ENCODE assay signal across 8 mouse cellular contexts in genomic region chr10:70245559-70245945, GRCm38 (mm10). TPM values are rescaled to one million over a fixed set of nuclear protein-coding genes. Genes with fewer than 3 reads are reported as not detected.
DNase-seq lines count a peak whose midpoint lies in the region; ATAC-seq and TF ChIP-seq lines count a peak whose summit lies in the region.

No protein-coding gene starts in this region.

- no peaks in the 10 kb centered on the region for H3K36me3 ChIP-seq in kidney, embryonic 14.5 days (ENCODE audit: control insufficient read depth, insufficient read depth, low read length)
- no peaks in the 10 kb centered on the region for H3K36me3 ChIP-seq in forebrain, embryonic 11.5 days (ENCODE audit: control insufficient read depth, insufficient read depth, low read length)
- H3K36me3 ChIP-seq in intestine, postnatal 0 days (ENCODE audit: control insufficient read depth, insufficient read depth) = no peaks in the 10 kb centered on the region
- no peaks in the 10 kb centered on the region for H3K36me3 ChIP-seq in neural tube, embryonic 14.5 days (ENCODE audit: control insufficient read depth, insufficient read depth, low read length)

- TF ChIP-seq POLR2A in bone marrow, adult 2 months (IDR thresholded peaks at IDR 0.05; ENCODE audit: borderline replicate concordance, control insufficient read depth, low read depth, low read length) = no peak

- no peak for TF ChIP-seq CTCF in bone marrow, adult 2 months (IDR thresholded peaks at IDR 0.05; ENCODE audit: control insufficient read depth, insufficient read depth, low read length)
- TF ChIP-seq CTCF in intestine, postnatal 0 days (IDR thresholded peaks at IDR 0.05; ENCODE audit: low read depth) = no peak

- H3K4me1 ChIP-seq in kidney, embryonic 14.5 days (ENCODE audit: control insufficient read depth, insufficient read depth, low read length) = peaks cover 12% of the 10 kb centered on the region; the same call in 1 of the 2 replicates
- no peaks in the 10 kb centered on the region for H3K4me1 ChIP-seq in bone marrow, adult 2 months (ENCODE audit: control insufficient read depth, insufficient read depth, low read length)
- H3K4me1 ChIP-seq in forebrain, embryonic 11.5 days (replicated peaks; ENCODE audit: control insufficient read depth, insufficient read depth, low read length) = 0 out of 2 replicates have a peak, but pooled peaks cover 2% of the 10 kb centered on the region
- no peaks in the 10 kb centered on the region for H3K4me1 ChIP-seq in intestine, postnatal 0 days (replicated peaks; ENCODE audit: control insufficient read depth, insufficient read depth, low read length)
- H3K4me1 ChIP-seq in neural tube, embryonic 14.5 days (ENCODE audit: control insufficient read depth, insufficient read depth, low read length) = 0 out of 2 replicates have a peak, but pooled peaks cover 2% of the 10 kb centered on the region

- H3K9ac ChIP-seq in kidney, embryonic 14.5 days (ENCODE audit: low read depth, low read length) = peak overlapping the region; percentile 59
- H3K9ac ChIP-seq in forebrain, embryonic 11.5 days (ENCODE audit: low read length) = peak overlapping the region; percentile 59
- peak overlapping the region; percentile 47 for H3K9ac ChIP-seq in intestine, postnatal 0 days (ENCODE audit: low read depth, low read length)
- peak overlapping the region; percentile 69 for H3K9ac ChIP-seq in neural tube, embryonic 14.5 days (replicated peaks; ENCODE audit: low read depth, low read length)

- H3K9me3 ChIP-seq in kidney, embryonic 14.5 days (ENCODE audit: control insufficient read depth, low read length) = no peaks in the 10 kb centered on the region
- H3K9me3 ChIP-seq in forebrain, embryonic 11.5 days (ENCODE audit: control insufficient read depth, low read length) = no peaks in the 10 kb centered on the region
- no peaks in the 10 kb centered on the region for H3K9me3 ChIP-seq in intestine, postnatal 0 days (ENCODE audit: control insufficient read depth)
- no peaks in the 10 kb centered on the region for H3K9me3 ChIP-seq in neural tube, embryonic 14.5 days (ENCODE audit: control insufficient read depth, low read length)

- under 1% methylated on average over 16 of the region's 16 CpGs for WGBS in kidney, embryonic 14.5 days
- 1% methylated on average over 16 of the region's 16 CpGs for WGBS in bone marrow, adult 2 months
- 1% methylated on average over 16 of the region's 16 CpGs for WGBS in forebrain, embryonic 11.5 days
- WGBS in intestine, postnatal 0 days = 3% methylated on average over 16 of the region's 16 CpGs
- 2% methylated on average over 16 of the region's 16 CpGs for WGBS in neural tube, embryonic 14.5 days

- H3K4me2 ChIP-seq in kidney, embryonic 14.5 days (replicated peaks; ENCODE audit: low read depth, low read length) = peak overlapping the region; percentile 69
- peak overlapping the region; percentile 94 for H3K4me2 ChIP-seq in forebrain, embryonic 11.5 days (ENCODE audit: low read depth, low read length, severe bottlenecking)
- peak overlapping the region; percentile 91 for H3K4me2 ChIP-seq in intestine, postnatal 0 days (replicated peaks; ENCODE audit: low read depth)
- peak overlapping the region; percentile 96 for H3K4me2 ChIP-seq in neural tube, embryonic 14.5 days (ENCODE audit: low read depth, low read length)

- DNase-seq in kidney, adult 8-10 months = no peak
- DNase-seq in forebrain, embryonic 11.5 days (ENCODE audit: low spot score) = peak; percentile 61
- DNase-seq in thymus, postnatal 4 days = no peak

- peaks cover 5% of the 10 kb centered on the region for H3K27me3 ChIP-seq in kidney, embryonic 14.5 days (ENCODE audit: control insufficient read depth, insufficient read depth, low read length)
- peaks cover 23% of the 10 kb centered on the region for H3K27me3 ChIP-seq in forebrain, embryonic 11.5 days (ENCODE audit: control insufficient read depth, insufficient read depth, low read length)
- peaks cover 32% of the 10 kb centered on the region for H3K27me3 ChIP-seq in intestine, postnatal 0 days (replicated peaks; ENCODE audit: control insufficient read depth, insufficient read depth, low read length)
- H3K27me3 ChIP-seq in neural tube, embryonic 14.5 days (ENCODE audit: control insufficient read depth, insufficient read depth, low read length) = peaks cover 14% of the 10 kb centered on the region; the same call in 1 of the 2 replicates

- ATAC-seq in kidney, embryonic 14.5 days (ENCODE audit: low FRiP score, low TSS enrichment) = peak; percentile 8; the same call in 1 of the 2 replicates
- peak; percentile 21; the same call in 1 of the 2 replicates for ATAC-seq in forebrain, embryonic 11.5 days (replicated peaks; ENCODE audit: low FRiP score)
- no peak for ATAC-seq in intestine, postnatal 0 days
- ATAC-seq in neural tube, embryonic 14.5 days (ENCODE audit: low read depth) = peak; percentile 41
- ATAC-seq in CD4-positive, CD25-positive, alpha-beta regulatory T cell, adult 4 months = no peak

- H3K27ac ChIP-seq in kidney, embryonic 14.5 days (ENCODE audit: low read depth, low read length) = no peak overlapping the region; the same call in 1 of the 2 replicates
- H3K27ac ChIP-seq in bone marrow, adult 2 months (ENCODE audit: control insufficient read depth, insufficient read depth, low read depth, low read length, poor library complexity) = no peak overlapping the region; the same call in 1 of the 2 replicates
- no peak overlapping the region for H3K27ac ChIP-seq in forebrain, embryonic 11.5 days (ENCODE audit: low read depth, low read length)
- H3K27ac ChIP-seq in intestine, postnatal 0 days (ENCODE audit: low read depth, low read length) = no peak overlapping the region
- no peak overlapping the region for H3K27ac ChIP-seq in neural tube, embryonic 14.5 days (ENCODE audit: low read depth, low read length)

- peak overlapping the region; percentile 57 for H3K4me3 ChIP-seq in kidney, embryonic 14.5 days (ENCODE audit: low read length)
- H3K4me3 ChIP-seq in bone marrow, adult 2 months (replicated peaks; ENCODE audit: control insufficient read depth, low read depth, low read length) = peak overlapping the region; percentile 4
- peak overlapping the region; percentile 61 for H3K4me3 ChIP-seq in forebrain, embryonic 11.5 days (ENCODE audit: low read depth, low read length)
- H3K4me3 ChIP-seq in intestine, postnatal 0 days (ENCODE audit: low read depth, low read length) = peak overlapping the region; percentile 59
- H3K4me3 ChIP-seq in neural tube, embryonic 14.5 days (ENCODE audit: low read depth, low read length) = peak overlapping the region; percentile 60

RNA-seq across cellular contexts. Expression of gene Slc16a9, which starts 0.7 kb away (rescaled TPM):
- 3.8 and 4.0 TPM in 2 replicates for polyA plus RNA-seq in kidney, embryonic 14.5 days (2014; fragmentation: Nextera tagmentation; extraction: Ambion mirVana)
- 1.0 and 1.5 TPM in 2 replicates for polyA plus RNA-seq in bone marrow, adult 2 months (2011; ENCODE audit: insufficient read depth, insufficient read length, low replicate concordance, missing spikeins)
- 0.25 and 0.29 TPM in 2 replicates for polyA plus RNA-seq in forebrain, embryonic 11.5 days (2014; fragmentation: Nextera tagmentation; extraction: Ambion mirVana)
- polyA plus RNA-seq in intestine, postnatal 0 days (2015; fragmentation: Nextera tagmentation; extraction: Ambion mirVana) = 0.52 and 0.78 TPM in 2 replicates
- polyA plus RNA-seq in neural tube, embryonic 14.5 days (2014; fragmentation: Nextera tagmentation; extraction: Ambion mirVana) = 0.62 and 1.3 TPM in 2 replicates
- polyA plus RNA-seq in CD4-positive, CD25-positive, alpha-beta regulatory T cell, adult 4 months (2017; shearing (Covaris generic)) = not detected

RNA-seq across cellular contexts. Expression of gene Mrln, which starts 41.1 kb away (rescaled TPM):
- polyA plus RNA-seq in kidney, embryonic 14.5 days (2014; fragmentation: Nextera tagmentation; extraction: Ambion mirVana) = 7.8 and 9.6 TPM in 2 replicates
- polyA plus RNA-seq in bone marrow, adult 2 months (2011; ENCODE audit: insufficient read depth, insufficient read length, low replicate concordance, missing spikeins) = not detected in 2 replicates
- polyA plus RNA-seq in forebrain, embryonic 11.5 days (2014; fragmentation: Nextera tagmentation; extraction: Ambion mirVana) = 0.94 TPM in 1 of 2 replicates, not detected in the other
- polyA plus RNA-seq in intestine, postnatal 0 days (2015; fragmentation: Nextera tagmentation; extraction: Ambion mirVana) = not detected in 2 replicates
- 0.82 and 1.3 TPM in 2 replicates for polyA plus RNA-seq in neural tube, embryonic 14.5 days (2014; fragmentation: Nextera tagmentation; extraction: Ambion mirVana)
- polyA plus RNA-seq in CD4-positive, CD25-positive, alpha-beta regulatory T cell, adult 4 months (2017; shearing (Covaris generic)) = not detected

Comparison
In these comparisons a context has a peak if more than half of its experiments do, and no peak if none do; other contexts are left out.
1. ATAC-seq: peak in kidney, embryonic 14.5 days (single experiment), forebrain, embryonic 11.5 days (single experiment) and neural tube, embryonic 14.5 days (single experiment); none in intestine, postnatal 0 days (single experiment) and CD4-positive, CD25-positive, alpha-beta regulatory T cell, adult 4 months (single experiment).
2. H3K4me3 ChIP-seq: peak in every context shown above with its lines; median percentile 61 in forebrain, embryonic 11.5 days; 60 in neural tube, embryonic 14.5 days; 59 in intestine, postnatal 0 days; 57 in kidney, embryonic 14.5 days; 4 in bone marrow, adult 2 months.
3. Peak in every context shown above with its lines, with median percentiles within 50 percentile points of each other: H3K4me2 ChIP-seq and H3K9ac ChIP-seq.